Mouse (Mus musculus): ENCODE results near the gene Skil. TPM values are rescaled to one million over a fixed set of nuclear protein-coding genes. Genes with fewer than 3 reads are reported as not detected.
A peak's percentile ranks its signal among the peaks of the same experiment; 100 is the strongest.

Skil gene
- polyA plus RNA-seq, 1 experiment, result 24.5 TPM

DNA sequence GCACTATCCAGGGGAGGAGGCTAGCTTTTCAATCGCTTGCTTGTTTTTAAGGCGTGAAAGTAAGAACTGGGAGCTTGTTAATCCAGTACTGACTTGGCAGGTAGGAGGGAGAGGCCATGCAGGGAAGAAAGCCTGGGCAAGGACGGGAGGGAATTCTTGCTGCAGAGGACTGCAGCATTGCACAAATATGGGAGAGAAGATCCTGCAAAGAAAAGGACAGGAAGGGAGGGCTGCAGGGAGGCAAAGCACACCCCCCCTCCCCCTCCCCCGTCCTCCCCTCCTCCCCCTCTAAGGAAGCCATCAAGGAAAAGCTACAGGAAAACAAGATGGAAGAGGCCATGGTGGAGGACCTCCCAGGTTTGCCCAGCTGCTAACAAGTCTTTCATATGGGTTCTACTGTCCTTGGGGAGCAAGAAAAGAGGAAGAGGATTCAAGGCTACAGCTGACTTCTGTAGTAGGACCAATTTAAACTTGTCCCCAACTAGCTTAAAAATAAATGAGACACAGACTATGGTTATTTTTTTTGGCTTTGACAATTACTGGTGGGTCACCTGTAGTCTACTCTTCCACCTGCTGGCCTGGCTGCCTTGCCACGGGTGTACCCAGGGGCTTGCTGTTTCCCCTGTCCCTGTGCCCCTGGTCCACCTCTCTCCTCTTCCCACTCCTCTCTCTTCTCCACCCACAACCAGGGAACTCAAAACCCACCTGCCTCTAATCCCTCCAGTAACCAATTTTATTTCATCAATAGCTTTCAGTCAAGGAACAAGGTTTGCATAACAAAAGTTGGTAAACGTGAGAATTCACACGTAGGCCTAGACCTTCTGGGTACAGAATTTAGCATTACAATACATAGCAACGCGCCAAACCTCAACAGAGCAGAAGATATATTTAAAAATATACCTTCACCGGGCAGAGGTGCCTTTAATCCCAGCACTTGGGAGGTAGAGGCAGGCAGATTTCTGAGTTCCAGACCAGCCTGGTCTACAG lies 5.8 kb upstream of the Skil start:
- DNase-seq (ENCODE audit: low read depth), result no peak
- no peak for TF ChIP-seq POLR2A (IDR thresholded peaks at IDR 0.05; ENCODE audit: borderline replicate concordance, extremely low read depth, insufficient read depth, insufficient read length, poor library complexity, severe bottlenecking)

DNA sequence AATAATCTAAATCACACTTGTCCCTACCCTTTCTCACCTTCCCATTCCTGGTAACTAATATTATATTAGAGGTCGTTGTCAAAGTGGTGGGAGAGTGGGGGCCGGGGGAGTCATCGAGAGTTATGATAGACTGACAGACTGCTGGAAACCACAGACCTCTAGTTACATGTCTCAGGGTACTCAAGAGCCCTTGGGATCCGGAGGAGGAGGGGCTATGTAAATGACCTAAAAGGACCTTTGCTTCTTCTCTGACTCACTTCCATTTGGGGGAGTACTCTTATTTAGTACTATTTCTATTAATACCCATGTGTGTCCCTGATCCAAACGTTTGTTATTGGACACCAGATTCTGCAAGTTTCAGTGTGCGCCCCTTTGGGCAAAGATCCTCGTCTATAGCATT lies 4.9 kb upstream of the Skil start:
- DNase-seq (ENCODE audit: low read depth), result no peak
- TF ChIP-seq POLR2A (IDR thresholded peaks at IDR 0.05; ENCODE audit: borderline replicate concordance, extremely low read depth, insufficient read depth, insufficient read length, poor library complexity, severe bottlenecking) (no peak), CTCF (IDR thresholded peaks at IDR 0.05; ENCODE audit: borderline replicate concordance, extremely low read depth, insufficient read depth, insufficient read length) (no peak)

DNA sequence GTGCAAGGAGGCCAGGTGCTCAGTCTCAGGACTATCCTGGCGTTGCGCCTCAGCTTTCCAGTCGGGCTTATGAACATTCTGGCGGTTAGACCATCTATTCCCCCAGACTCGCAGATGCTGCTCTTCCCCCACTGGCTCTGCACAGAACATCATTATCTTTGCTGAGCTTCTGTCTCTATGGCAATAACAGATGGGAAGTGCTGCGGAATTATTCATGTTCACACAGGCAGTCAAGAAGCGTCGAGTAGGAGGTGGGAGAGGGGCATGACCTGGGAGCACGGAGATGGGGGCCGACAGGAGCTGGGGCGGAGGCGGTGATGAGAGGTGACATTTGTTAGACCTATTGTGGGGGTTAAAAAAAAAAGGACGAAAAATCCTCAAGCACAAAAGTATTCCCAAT lies 1.7 kb upstream of the Skil start:
- no peak for TF ChIP-seq CTCF (IDR thresholded peaks at IDR 0.05; ENCODE audit: borderline replicate concordance, extremely low read depth, insufficient read depth, insufficient read length)
- TF ChIP-seq POLR2A (IDR thresholded peaks at IDR 0.05; ENCODE audit: borderline replicate concordance, extremely low read depth, insufficient read depth, insufficient read length, poor library complexity, severe bottlenecking), result no peak
- peak; percentile 95 for DNase-seq (ENCODE audit: low read depth)

DNA sequence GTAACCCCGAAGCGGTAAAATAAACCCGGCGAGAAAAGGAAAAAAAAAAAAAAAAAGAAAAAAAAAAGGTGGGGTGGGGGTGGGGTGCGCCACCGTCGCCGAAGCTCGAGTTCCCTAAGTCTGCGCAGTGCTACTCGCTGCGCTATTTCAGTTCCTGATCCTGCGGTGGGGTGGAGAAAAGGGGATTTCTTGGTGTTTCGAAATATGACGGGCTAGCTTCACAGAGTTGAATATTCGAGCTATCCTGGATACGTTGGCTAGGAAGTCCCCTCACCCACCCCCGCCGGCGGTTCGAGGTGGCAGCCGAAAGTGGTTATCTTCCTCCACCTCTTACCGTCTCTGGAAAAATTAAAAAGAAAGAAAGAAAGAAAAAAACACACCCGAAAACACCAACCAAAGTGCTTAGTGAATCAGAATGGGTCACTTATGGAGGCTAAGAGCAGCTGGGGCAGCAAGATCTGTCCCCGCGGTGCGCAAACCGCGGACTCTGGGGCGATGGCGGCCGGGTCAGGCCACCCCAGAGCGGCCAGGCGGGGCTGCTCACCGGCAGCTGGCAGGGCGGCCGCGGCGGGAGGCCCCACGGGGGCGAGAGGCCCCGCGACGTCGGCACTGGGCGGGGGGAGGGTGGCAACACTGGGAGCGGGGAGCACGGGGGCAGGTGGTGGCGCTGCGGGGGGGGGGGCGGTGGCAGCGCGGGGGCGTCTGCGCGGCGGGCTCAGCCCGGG lies 1.1 kb upstream of the Skil start:
- DNase-seq (ENCODE audit: low read depth), result peak; percentile 88
- peak; percentile 42; the same call in 1 of the 2 replicates for TF ChIP-seq POLR2A (IDR thresholded peaks at IDR 0.05; ENCODE audit: borderline replicate concordance, extremely low read depth, insufficient read depth, insufficient read length, poor library complexity, severe bottlenecking)
- no peak for TF ChIP-seq CTCF (IDR thresholded peaks at IDR 0.05; ENCODE audit: borderline replicate concordance, extremely low read depth, insufficient read depth, insufficient read length)

DNA sequence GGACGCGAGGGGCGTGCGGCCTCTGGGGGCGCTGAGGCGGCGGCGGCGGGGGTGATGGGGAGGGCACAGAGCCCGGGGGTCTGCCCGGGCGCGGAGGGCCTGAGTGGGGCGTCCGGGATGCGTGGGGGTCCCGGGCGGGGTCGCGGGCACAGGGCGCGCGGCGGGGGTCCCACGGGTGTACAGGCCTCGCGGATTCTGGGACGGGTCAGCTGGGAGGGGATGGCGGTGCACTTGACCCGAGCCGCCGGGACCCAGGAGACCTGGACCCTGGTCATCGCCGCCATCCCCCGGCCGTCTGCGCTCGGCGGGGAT lies 277 bp downstream of the Skil start:
- TF ChIP-seq CTCF (IDR thresholded peaks at IDR 0.05; ENCODE audit: borderline replicate concordance, extremely low read depth, insufficient read depth, insufficient read length), result no peak
- TF ChIP-seq POLR2A (IDR thresholded peaks at IDR 0.05; ENCODE audit: borderline replicate concordance, extremely low read depth, insufficient read depth, insufficient read length, poor library complexity, severe bottlenecking), result no peak

DNA sequence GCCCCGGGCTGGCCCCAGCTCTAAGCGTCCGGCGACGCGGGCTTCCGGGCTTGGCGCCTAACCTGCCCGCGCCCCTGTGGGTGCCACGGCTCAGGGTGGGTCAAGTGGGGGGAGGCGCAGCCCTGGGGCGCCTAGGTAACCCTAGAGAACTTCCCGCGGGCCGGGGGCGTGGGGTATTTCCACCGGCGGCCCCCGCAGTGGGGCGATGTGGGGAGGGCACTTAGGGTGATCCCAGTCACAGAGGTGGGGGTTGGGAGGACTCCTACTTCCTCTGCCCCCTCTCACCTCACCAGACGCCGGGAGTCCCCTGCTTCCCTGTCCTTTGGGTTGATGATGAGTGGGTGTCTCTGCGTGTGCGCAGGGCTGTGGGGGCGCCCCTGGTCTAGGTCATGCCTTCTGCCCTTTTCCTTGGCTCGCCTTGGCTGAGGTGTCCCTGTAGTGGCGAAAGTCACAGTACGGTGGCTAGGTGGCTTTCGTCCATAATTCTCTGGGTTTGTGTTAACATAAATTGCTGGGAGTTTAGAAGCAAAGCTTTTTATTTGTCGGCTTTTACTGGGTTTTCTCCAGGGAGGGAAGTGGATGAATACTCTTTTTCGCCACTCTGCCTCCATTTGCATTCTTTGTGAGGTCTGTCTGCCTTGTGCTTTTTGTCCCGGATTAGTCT lies 765 bp downstream of the Skil start:
- peak; percentile 71 for DNase-seq (ENCODE audit: low read depth)
- no peak for TF ChIP-seq POLR2A (IDR thresholded peaks at IDR 0.05; ENCODE audit: borderline replicate concordance, extremely low read depth, insufficient read depth, insufficient read length, poor library complexity, severe bottlenecking)
- no peak for TF ChIP-seq CTCF (IDR thresholded peaks at IDR 0.05; ENCODE audit: borderline replicate concordance, extremely low read depth, insufficient read depth, insufficient read length)

More for the DNA sequence above, 277 bp downstream of the Skil start:
- DNase-seq (ENCODE audit: low read depth), result peak; percentile 35

DNA sequence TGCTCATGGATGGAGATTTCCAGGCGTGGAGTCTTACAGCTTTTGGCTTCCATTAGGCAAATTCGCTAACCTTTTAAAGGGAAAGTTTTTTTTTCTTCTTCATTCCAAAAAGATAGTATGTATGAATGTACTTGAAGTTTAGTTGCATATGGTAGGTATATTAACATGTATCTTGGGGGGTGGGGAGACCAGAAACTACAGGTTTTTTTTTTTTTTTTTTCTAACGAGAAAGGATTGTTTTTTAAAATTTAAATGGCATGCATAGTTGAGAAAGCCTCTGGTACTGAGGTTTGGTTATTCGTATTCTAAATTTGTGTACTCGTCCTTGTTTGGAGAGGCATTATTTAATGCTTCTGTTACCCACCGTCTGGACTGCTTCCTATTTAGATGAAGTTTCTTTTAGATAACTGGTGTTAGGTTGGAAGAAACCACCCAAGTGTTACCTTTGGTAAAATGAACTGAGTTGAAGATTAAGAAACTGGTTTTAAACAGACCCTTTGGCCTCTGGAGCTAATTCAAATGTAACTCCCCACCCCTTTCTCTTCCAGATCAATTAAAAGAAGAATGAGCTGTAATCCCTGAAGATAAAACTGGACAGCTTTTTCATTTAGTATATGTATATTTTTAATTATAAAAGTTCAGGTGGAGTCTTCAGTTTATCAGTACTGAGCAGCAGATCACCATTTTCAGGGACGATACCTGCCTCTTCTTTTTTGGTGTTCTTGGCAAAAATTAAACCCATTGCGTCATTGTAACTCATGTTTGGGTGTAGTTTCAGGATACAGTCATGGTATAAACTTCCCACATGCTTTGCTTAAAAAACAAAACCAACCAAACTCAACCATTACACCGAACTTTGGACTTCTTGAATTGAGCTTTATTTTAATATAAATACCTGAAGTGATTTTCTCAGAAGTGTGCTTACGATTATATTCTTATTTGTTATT lies 1.6 kb downstream of the Skil start:
- DNase-seq (ENCODE audit: low read depth), result no peak
- TF ChIP-seq CTCF (IDR thresholded peaks at IDR 0.05; ENCODE audit: borderline replicate concordance, extremely low read depth, insufficient read depth, insufficient read length), result no peak

DNA sequence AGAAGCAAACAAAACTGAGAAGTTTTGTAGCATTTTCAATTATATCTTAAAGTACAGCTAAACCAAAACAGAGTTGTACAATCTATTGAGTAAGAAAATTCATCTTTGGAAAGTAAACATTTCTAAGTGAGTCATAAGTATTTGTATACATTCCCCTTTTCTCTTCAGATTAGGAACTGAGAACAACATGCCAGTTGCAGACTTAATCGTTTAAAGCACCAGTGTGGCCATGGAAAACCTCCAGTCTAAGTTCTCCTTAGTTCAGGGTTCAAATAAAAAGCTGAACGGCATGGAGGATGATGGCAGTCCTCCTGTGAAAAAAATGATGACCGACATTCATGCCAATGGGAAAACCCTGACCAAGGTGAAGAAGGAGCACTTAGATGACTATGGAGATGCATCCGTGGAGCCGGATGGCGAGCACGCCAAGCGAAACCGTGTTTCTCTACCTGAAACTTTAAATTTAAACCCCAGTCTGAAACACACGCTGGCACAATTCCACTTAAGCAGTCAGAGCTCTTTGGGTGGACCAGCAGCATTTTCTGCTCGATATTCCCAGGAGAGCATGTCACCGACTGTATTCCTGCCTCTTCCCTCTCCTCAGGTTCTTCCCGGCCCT lies 2.4 kb downstream of the Skil start:
- no peak for TF ChIP-seq POLR2A (IDR thresholded peaks at IDR 0.05; ENCODE audit: borderline replicate concordance, extremely low read depth, insufficient read depth, insufficient read length, poor library complexity, severe bottlenecking)
- no peak for TF ChIP-seq CTCF (IDR thresholded peaks at IDR 0.05; ENCODE audit: borderline replicate concordance, extremely low read depth, insufficient read depth, insufficient read length)

DNA sequence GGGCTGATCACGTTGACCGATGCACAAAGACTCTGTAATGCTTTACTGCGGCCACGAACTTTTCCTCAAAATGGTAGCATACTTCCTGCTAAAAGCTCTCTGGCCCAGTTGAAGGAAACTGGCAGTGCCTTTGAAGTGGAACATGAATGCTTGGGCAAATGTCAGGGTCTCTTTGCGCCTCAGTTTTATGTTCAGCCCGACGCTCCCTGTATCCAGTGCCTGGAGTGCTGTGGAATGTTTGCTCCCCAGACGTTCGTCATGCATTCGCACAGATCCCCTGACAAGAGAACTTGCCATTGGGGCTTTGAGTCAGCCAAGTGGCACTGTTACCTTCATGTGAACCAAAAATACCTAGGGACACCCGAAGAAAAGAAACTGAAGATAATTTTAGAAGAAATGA lies 3.1 kb downstream of the Skil start:
- TF ChIP-seq POLR2A (IDR thresholded peaks at IDR 0.05; ENCODE audit: borderline replicate concordance, extremely low read depth, insufficient read depth, insufficient read length, poor library complexity, severe bottlenecking) (no peak), CTCF (IDR thresholded peaks at IDR 0.05; ENCODE audit: borderline replicate concordance, extremely low read depth, insufficient read depth, insufficient read length) (no peak)
- DNase-seq (ENCODE audit: low read depth), result no peak

More for the DNA sequence above, 2.4 kb downstream of the Skil start:
- no peak for DNase-seq (ENCODE audit: low read depth)

DNA sequence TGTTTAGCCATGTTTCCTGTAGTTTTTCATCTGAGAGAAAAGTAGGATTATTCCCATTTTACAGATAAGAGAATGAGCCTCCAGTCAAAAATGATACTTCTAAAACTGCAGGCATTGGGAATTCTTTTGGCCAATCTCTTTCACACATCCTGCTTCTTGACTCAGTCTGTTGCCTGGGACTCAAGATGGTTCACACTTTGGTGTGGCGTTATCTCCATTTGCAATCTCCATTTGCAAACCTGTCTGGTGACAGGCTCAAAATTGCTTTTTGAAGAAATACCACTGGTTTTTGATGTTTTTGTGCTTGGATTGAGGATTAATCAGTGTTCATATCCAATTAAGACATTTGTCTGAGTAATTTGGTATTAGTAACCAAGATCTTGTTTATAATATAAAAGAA lies 3.7 kb downstream of the Skil start:
- no peak for TF ChIP-seq POLR2A (IDR thresholded peaks at IDR 0.05; ENCODE audit: borderline replicate concordance, extremely low read depth, insufficient read depth, insufficient read length, poor library complexity, severe bottlenecking)
- no peak for TF ChIP-seq CTCF (IDR thresholded peaks at IDR 0.05; ENCODE audit: borderline replicate concordance, extremely low read depth, insufficient read depth, insufficient read length)
- DNase-seq (ENCODE audit: low read depth), result no peak
